Mouse (Mus musculus) gastrocnemius, postnatal 14 days (tissue): ENCODE measurements around the gene Prss22. TPM values are rescaled to one million over a fixed set of nuclear protein-coding genes. Genes with fewer than 3 reads are reported as not detected.

ENCODE experiments used
- DNase-seq: peaks from one replicate; pipeline ENCODE4 v3.0.0; 2021; ENCODE audit warnings: mixed read lengths
- intact Hi-C: fragments of 180-260 bp; cut with DNase I; formaldehyde crosslinking; loops from one replicate; pipeline ENCODE4 v1.15.1; 2025; ENCODE audit warnings: low total_unique reads
- total RNA-seq, 2 experiments: library from RNA; stranded (reverse); gene quantifications; 2 replicates each; pipeline ENCODE4 v1.2.3; 2021

Gene Prss22
- total RNA-seq, 2 experiments from 2014 or later, result not detected

- intact Hi-C loops, result no loop called here
- peak; percentile 66 for DNase-seq
These were observed 2.5 kb upstream of the Prss22 start for GRCm38 (mm10) chr17:24000404-24000803.

- DNase-seq, result no peak
- intact Hi-C loops, result no loop called here
These were observed 483 bp upstream of the Prss22 start for GRCm38 (mm10) chr17:23998383-23998782.

GRCm38 (mm10) chr17:23995421-23995820, 2.5 kb downstream of the Prss22 start:
- intact Hi-C loops, result no loop called here
- no peak for DNase-seq

GRCm38 (mm10) chr17:23994667-23995066, 3.2 kb downstream of the Prss22 start:
- no peak for DNase-seq
- intact Hi-C loops, result no loop called here

- intact Hi-C loops, result no loop called here
- DNase-seq, result peak; percentile 92
These were observed 4.1 kb downstream of the Prss22 start for GRCm38 (mm10) chr17:23993559-23994428.

GRCm38 (mm10) chr17:23992789-23993553, 4.9 kb downstream of the Prss22 start:
- intact Hi-C loops, result no loop called here

GRCm38 (mm10) chr17:23989802-23990201, 8.1 kb downstream of the Prss22 start:
- DNase-seq, result no peak
- intact Hi-C loops, result no loop called here

More at GRCm38 (mm10) chr17:23992789-23993553, 4.9 kb downstream of the Prss22 start:
- DNase-seq, result no peak

GRCm38 (mm10) chr17:23984989-23985388, 12.9 kb downstream of the Prss22 start:
- no peak for DNase-seq
- intact Hi-C loops, result no loop called here

GRCm38 (mm10) chr17:23982912-23983311, 15.0 kb downstream of the Prss22 start:
- no peak for DNase-seq
- intact Hi-C loops, result no loop called here

GRCm38 (mm10) chr17:23980297-23980909, 17.5 kb downstream of the Prss22 start, which contains the start of gene Prss30:
Gene Prss30 (minus strand): TSS chr17:23980566.
- no peak for DNase-seq
- intact Hi-C loops, result no loop called here

GRCm38 (mm10) chr17:23979471-23979870, 18.4 kb downstream of the Prss22 start:
- no peak for DNase-seq
- intact Hi-C loops, result no loop called here

GRCm38 (mm10) chr17:23976665-23977064, 21.2 kb downstream of the Prss22 start:
- DNase-seq, result no peak
- intact Hi-C loops, result no loop called here

- no peak for DNase-seq
- intact Hi-C loops, result no loop called here
These were observed 26.6 kb downstream of the Prss22 start for GRCm38 (mm10) chr17:23971315-23971714.

GRCm38 (mm10) chr17:23969231-23969630, 28.7 kb downstream of the Prss22 start:
- intact Hi-C loops, result no loop called here
- DNase-seq, result peak; percentile 68

- no peak for DNase-seq
These were observed 29.1 kb downstream of the Prss22 start for GRCm38 (mm10) chr17:23968780-23969179.

GRCm38 (mm10) chr17:23966658-23967401, 31.1 kb downstream of the Prss22 start:
- intact Hi-C loops, result no loop called here
- no peak for DNase-seq

More at GRCm38 (mm10) chr17:23968780-23969179, 29.1 kb downstream of the Prss22 start:
- intact Hi-C loops, result no loop called here

- intact Hi-C loops, result no loop called here
- DNase-seq, result no peak
These were observed 32.0 kb downstream of the Prss22 start for GRCm38 (mm10) chr17:23965805-23966425.

GRCm38 (mm10) chr17:23961573-23962122, 36.3 kb downstream of the Prss22 start:
- DNase-seq, result no peak
- intact Hi-C loops, result loop anchor here (5.0 kb wide), 1 partner anchor 109 kb away; no protein-coding TSS in a partner anchor
